Mouse (Mus musculus): ENCODE results near the gene Inha.

Gene Inha

GRCm38 (mm10) chr1:75490785-75491551, 15.9 kb upstream of the Inha start:
- DNase-seq (ENCODE audit: low spot score), result no peak

- DNase-seq (ENCODE audit: low spot score), result no peak
Observed at GRCm38 (mm10) chr1:75492579-75493170, 14.2 kb upstream of the Inha start.

- no peak for DNase-seq (ENCODE audit: low spot score)
Observed at GRCm38 (mm10) chr1:75494878-75495548, 11.9 kb upstream of the Inha start.

- DNase-seq (ENCODE audit: low spot score), result no peak
Observed at GRCm38 (mm10) chr1:75498897-75499296, 8.0 kb upstream of the Inha start.

- no peak for DNase-seq (ENCODE audit: low spot score)
Observed at GRCm38 (mm10) chr1:75499441-75499840, 7.4 kb upstream of the Inha start.

- DNase-seq (ENCODE audit: low spot score), result no peak
Observed at GRCm38 (mm10) chr1:75501905-75502304, 5.0 kb upstream of the Inha start.

- no peak for DNase-seq (ENCODE audit: low spot score)
Observed at GRCm38 (mm10) chr1:75502945-75503650, 3.8 kb upstream of the Inha start.

GRCm38 (mm10) chr1:75503651-75503980, 3.3 kb upstream of the Inha start:
- no peak for DNase-seq (ENCODE audit: low spot score)

GRCm38 (mm10) chr1:75504256-75505045, 2.4 kb upstream of the Inha start:
- no peak for DNase-seq (ENCODE audit: low spot score)

- DNase-seq (ENCODE audit: low spot score), result no peak
Observed at GRCm38 (mm10) chr1:75505159-75505955, 1.5 kb upstream of the Inha start.

GRCm38 (mm10) chr1:75505956-75506831, 683 bp upstream of the Inha start, which contains the start of gene Obsl1:
TSS of gene Obsl1 (minus strand) at chr1:75506452.
- no peak for DNase-seq (ENCODE audit: low spot score)

- no peak for DNase-seq (ENCODE audit: low spot score)
Observed at GRCm38 (mm10) chr1:75509586-75509985, 2.7 kb downstream of the Inha start.

- no peak for DNase-seq (ENCODE audit: low spot score)
Observed at GRCm38 (mm10) chr1:75510154-75510553, 3.3 kb downstream of the Inha start.

- no peak for DNase-seq (ENCODE audit: low spot score)
Observed at GRCm38 (mm10) chr1:75511437-75512210, 4.7 kb downstream of the Inha start.

GRCm38 (mm10) chr1:75512550-75512949, 5.7 kb downstream of the Inha start:
- no peak for DNase-seq (ENCODE audit: low spot score)

GRCm38 (mm10) chr1:75516703-75517380, 10.0 kb downstream of the Inha start:
- DNase-seq (ENCODE audit: low spot score), result no peak

- no peak for DNase-seq (ENCODE audit: low spot score)
Observed at GRCm38 (mm10) chr1:75517984-75518383, 11.1 kb downstream of the Inha start.

- DNase-seq (ENCODE audit: low spot score), result no peak
Observed at GRCm38 (mm10) chr1:75518427-75518826, 11.6 kb downstream of the Inha start.

- no peak for DNase-seq (ENCODE audit: low spot score)
Observed at GRCm38 (mm10) chr1:75519576-75519975, 12.7 kb downstream of the Inha start.
